Mouse (Mus musculus) hindbrain, embryonic 15.5 days (tissue): ENCODE data around the gene Abtb1. TPM values are rescaled to one million over a fixed set of nuclear protein-coding genes. Genes with fewer than 3 reads are reported as not detected.
A peak's percentile ranks its signal among the peaks of the same experiment; 100 is the strongest.

ENCODE experiments used
- ATAC-seq: fragments of 200-750 bp; cut with Nextera tagmentation; 2 replicates; pipeline ENCODE4 v1.8.0; 2017; ENCODE audit warnings: low read depth, moderate number of reproducible peaks, moderate TSS enrichment; ENCODE audit not compliant: low FRiP score
- H3K27ac ChIP-seq: fragments of 300-500 bp; sonication (generic); replicated peaks from 2 replicates; pipeline ENCODE4 v1.5.1; 2015; ENCODE audit warnings: mild to moderate bottlenecking, inconsistent platforms
- H3K27me3 ChIP-seq: fragments of 300-500 bp; sonication (generic); 2 replicates; pipeline ENCODE4 v1.6.1; 2015; ENCODE audit warnings: control low read depth, inconsistent platforms
- H3K36me3 ChIP-seq: fragments of 300-500 bp; sonication (generic); 2 replicates; pipeline ENCODE4 v1.6.1; 2015; ENCODE audit warnings: control low read depth, inconsistent platforms
- H3K4me1 ChIP-seq: fragments of 300-500 bp; sonication (generic); replicated peaks from 2 replicates; pipeline ENCODE4 v1.6.1; 2015; ENCODE audit warnings: control low read depth, inconsistent platforms
- H3K4me2 ChIP-seq: fragments of 300-500 bp; sonication (generic); 2 replicates; pipeline ENCODE4 v1.6.1; 2015; ENCODE audit warnings: moderate library complexity, mild to moderate bottlenecking, inconsistent platforms
- H3K4me3 ChIP-seq: fragments of 300-500 bp; sonication (generic); 2 replicates; pipeline ENCODE4 v1.5.1; 2015; ENCODE audit warnings: mild to moderate bottlenecking, inconsistent platforms
- H3K9ac ChIP-seq: fragments of 300-500 bp; sonication (generic); 2 replicates; pipeline ENCODE4 v1.6.1; 2015; ENCODE audit warnings: inconsistent platforms
- H3K9me3 ChIP-seq: fragments of 300-500 bp; sonication (generic); 2 replicates; pipeline ENCODE4 v1.6.1; 2016; ENCODE audit warnings: control low read depth, inconsistent platforms
- WGBS: fragments of 180-500 bp; shearing (Covaris S2); methylation state at CpG from one replicate; pipeline ENCODE4 v1.1.7; 2015; 5-methylcytosine and 5-hydroxymethylcytosine counted together
- polyA plus RNA-seq: library from polyadenylated mRNA; unstranded; fragments of >200 nt; fragmentation: Nextera tagmentation; extraction: Ambion mirVana; gene quantifications from 2 replicates; pipeline ENCODE4 v1.2.1, GENCODE M21; 2015

Gene Abtb1
- polyA plus RNA-seq, 1 experiment from 2014 or later = 40.3 TPM

GRCm38 (mm10) chr6:88873965-88874867 lies 32.4 kb upstream of the Abtb1 start:
- Histone ChIP-seq H3K9ac (peak overlapping the region; percentile 96), H3K27me3 (no peaks in the 10 kb centered on the region), H3K9me3 (no peaks in the 10 kb centered on the region), H3K4me1 (peaks cover 49% of the 10 kb centered on the region), H3K4me3 (peak overlapping the region; percentile 88), H3K4me2 (peak overlapping the region; percentile 87), H3K36me3 (no peaks in the 10 kb centered on the region), H3K27ac (peak overlapping the region; percentile 97)
- peak; percentile 65 for ATAC-seq
- WGBS = 2% methylated on average over 57 of the region's 74 CpGs

- peak overlapping the region; percentile 88 for H3K4me3 ChIP-seq
- ATAC-seq = no peak; the same call in 1 of the 2 replicates
- H3K36me3 ChIP-seq = no peaks in the 10 kb centered on the region
- no peaks in the 10 kb centered on the region for H3K27me3 ChIP-seq
- no peaks in the 10 kb centered on the region for H3K9me3 ChIP-seq
- peak overlapping the region; percentile 97 for H3K27ac ChIP-seq
- WGBS = 16% methylated on average over 7 of the region's 7 CpGs
- H3K4me2 ChIP-seq = peak overlapping the region; percentile 87
- H3K9ac ChIP-seq = peak overlapping the region; percentile 96
- peaks cover 49% of the 10 kb centered on the region for H3K4me1 ChIP-seq
Measured at GRCm38 (mm10) chr6:88872811-88873210, 31.0 kb upstream of the Abtb1 start.

GRCm38 (mm10) chr6:88871546-88871945 lies 29.8 kb upstream of the Abtb1 start:
- Histone ChIP-seq H3K9ac (peak overlapping the region; percentile 9; the same call in 1 of the 2 replicates), H3K27ac (peak overlapping the region; percentile 97), H3K4me1 (peaks cover 49% of the 10 kb centered on the region), H3K9me3 (no peaks in the 10 kb centered on the region), H3K36me3 (no peaks in the 10 kb centered on the region), H3K4me3 (peak overlapping the region; percentile 88), H3K27me3 (no peaks in the 10 kb centered on the region), H3K4me2 (peak overlapping the region; percentile 87)
- ATAC-seq = peak; percentile 13; the same call in 1 of the 2 replicates
- WGBS = 13% methylated on average over 8 of the region's 8 CpGs

- Histone ChIP-seq H3K9ac (no peak overlapping the region), H3K27ac (peak overlapping the region; percentile 97), H3K4me3 (no peak overlapping the region; the same call in 1 of the 2 replicates), H3K27me3 (no peaks in the 10 kb centered on the region), H3K36me3 (no peaks in the 10 kb centered on the region), H3K9me3 (no peaks in the 10 kb centered on the region), H3K4me1 (peaks cover 49% of the 10 kb centered on the region), H3K4me2 (peak overlapping the region; percentile 87)
- WGBS = 31% methylated on average over 4 of the region's 4 CpGs
- ATAC-seq = no peak
Measured at GRCm38 (mm10) chr6:88870594-88870993, 28.8 kb upstream of the Abtb1 start.

GRCm38 (mm10) chr6:88869459-88869858 lies 27.7 kb upstream of the Abtb1 start:
- Histone ChIP-seq H3K9me3 (no peaks in the 10 kb centered on the region), H3K27ac (no peak overlapping the region), H3K9ac (no peak overlapping the region), H3K36me3 (peaks cover 7% of the 10 kb centered on the region), H3K4me1 (peaks cover 45% of the 10 kb centered on the region), H3K4me2 (no peak overlapping the region), H3K4me3 (no peak overlapping the region), H3K27me3 (no peaks in the 10 kb centered on the region)
- WGBS = 81% methylated on average over 7 of the region's 7 CpGs
- no peak for ATAC-seq

- 89% methylated on average over 7 of the region's 7 CpGs for WGBS
- Histone ChIP-seq H3K9me3 (no peaks in the 10 kb centered on the region), H3K27me3 (no peaks in the 10 kb centered on the region), H3K27ac (no peak overlapping the region), H3K9ac (no peak overlapping the region), H3K4me1 (peaks cover 14% of the 10 kb centered on the region), H3K4me2 (no peak overlapping the region), H3K4me3 (no peak overlapping the region), H3K36me3 (peaks cover 41% of the 10 kb centered on the region)
- no peak for ATAC-seq
Measured at GRCm38 (mm10) chr6:88865704-88866103, 23.9 kb upstream of the Abtb1 start.

- Histone ChIP-seq H3K36me3 (peaks cover 69% of the 10 kb centered on the region), H3K27ac (no peak overlapping the region)
- WGBS = 13% methylated on average over 2 of the region's 2 CpGs
Measured at GRCm38 (mm10) chr6:88860914-88861313, 19.1 kb upstream of the Abtb1 start.

GRCm38 (mm10) chr6:88858341-88858740 lies 16.6 kb upstream of the Abtb1 start:
- ATAC-seq = no peak
- Histone ChIP-seq H3K27me3 (no peaks in the 10 kb centered on the region), H3K4me1 (0 out of 2 replicates have a peak, but pooled peaks cover 7% of the 10 kb centered on the region), H3K9me3 (no peaks in the 10 kb centered on the region), H3K27ac (no peak overlapping the region), H3K4me2 (no peak overlapping the region), H3K9ac (no peak overlapping the region), H3K4me3 (no peak overlapping the region), H3K36me3 (peaks cover 68% of the 10 kb centered on the region)
- 65% methylated on average over 7 of the region's 7 CpGs for WGBS

More at GRCm38 (mm10) chr6:88860914-88861313, 19.1 kb upstream of the Abtb1 start:
- H3K9me3 ChIP-seq = no peaks in the 10 kb centered on the region
- no peak overlapping the region for H3K9ac ChIP-seq
- 0 out of 2 replicates have a peak, but pooled peaks cover 7% of the 10 kb centered on the region for H3K4me1 ChIP-seq
- no peak overlapping the region for H3K4me3 ChIP-seq
- H3K27me3 ChIP-seq = no peaks in the 10 kb centered on the region
- no peak for ATAC-seq
- H3K4me2 ChIP-seq = no peak overlapping the region

- no peak overlapping the region for H3K9ac ChIP-seq
- peaks cover 62% of the 10 kb centered on the region for H3K36me3 ChIP-seq
- ATAC-seq = no peak
- 88% methylated on average over 6 of the region's 6 CpGs for WGBS
- H3K4me1 ChIP-seq = 0 out of 2 replicates have a peak, but pooled peaks cover 7% of the 10 kb centered on the region
- no peak overlapping the region for H3K4me2 ChIP-seq
- peak overlapping the region; percentile 36; the same call in 1 of the 2 replicates for H3K27ac ChIP-seq
- no peaks in the 10 kb centered on the region for H3K9me3 ChIP-seq
- no peaks in the 10 kb centered on the region for H3K27me3 ChIP-seq
- H3K4me3 ChIP-seq = no peak overlapping the region
Measured at GRCm38 (mm10) chr6:88857830-88858229, 16.0 kb upstream of the Abtb1 start.

GRCm38 (mm10) chr6:88857249-88857648 lies 15.5 kb upstream of the Abtb1 start:
- Histone ChIP-seq H3K9ac (no peak overlapping the region), H3K4me2 (no peak overlapping the region), H3K4me3 (no peak overlapping the region), H3K27me3 (no peaks in the 10 kb centered on the region), H3K9me3 (no peaks in the 10 kb centered on the region), H3K27ac (peak overlapping the region; percentile 36; the same call in 1 of the 2 replicates), H3K36me3 (peaks cover 62% of the 10 kb centered on the region), H3K4me1 (0 out of 2 replicates have a peak, but pooled peaks cover 7% of the 10 kb centered on the region)
- ATAC-seq = no peak
- 40% methylated on average over 9 of the region's 9 CpGs for WGBS

- H3K27ac ChIP-seq = no peak overlapping the region
- H3K9me3 ChIP-seq = no peaks in the 10 kb centered on the region
- no peaks in the 10 kb centered on the region for H3K27me3 ChIP-seq
- H3K4me3 ChIP-seq = no peak overlapping the region
- WGBS = 27% methylated on average over 5 of the region's 5 CpGs
- no peak overlapping the region for H3K4me2 ChIP-seq
- H3K9ac ChIP-seq = no peak overlapping the region
- ATAC-seq = 0 out of 2 replicates have a peak, but pooled peaks have one; percentile 17
- 0 out of 2 replicates have a peak, but pooled peaks cover 7% of the 10 kb centered on the region for H3K4me1 ChIP-seq
- H3K36me3 ChIP-seq = peaks cover 50% of the 10 kb centered on the region
Measured at GRCm38 (mm10) chr6:88855636-88856035, 13.9 kb upstream of the Abtb1 start.

- no peak overlapping the region for H3K9ac ChIP-seq
- no peak for ATAC-seq
- H3K4me1 ChIP-seq = 0 out of 2 replicates have a peak, but pooled peaks cover 7% of the 10 kb centered on the region
- H3K9me3 ChIP-seq = no peaks in the 10 kb centered on the region
- H3K4me2 ChIP-seq = no peak overlapping the region
- H3K27ac ChIP-seq = no peak overlapping the region
- no peak overlapping the region for H3K4me3 ChIP-seq
- H3K36me3 ChIP-seq = peaks cover 44% of the 10 kb centered on the region
- no peaks in the 10 kb centered on the region for H3K27me3 ChIP-seq
- WGBS = 67% methylated on average over 5 of the region's 5 CpGs
Measured at GRCm38 (mm10) chr6:88854509-88854908, 12.7 kb upstream of the Abtb1 start.
